Mouse (Mus musculus): ENCODE measurements around the gene Orc5. TPM values are rescaled to one million over a fixed set of nuclear protein-coding genes. Genes with fewer than 3 reads are reported as not detected.

Orc5 gene
- polyA plus RNA-seq, 2 experiments from 2014 or later = 54.7 to 58.5 TPM

Other genes with a start within 250 kb of the Orc5 start
- under 1 TPM in 1 of 2 experiments, not detected in 1; 0.24 TPM for gene Reln, start 205.7 kb downstream of the Orc5 start, polyA plus RNA-seq (2017; shearing (Covaris generic))
- under 1 TPM in 1 of 2 experiments, not detected in 1; 0.30 TPM for gene Lhfpl3, start 195.6 kb upstream of the Orc5 start, polyA plus RNA-seq (2017; shearing (Covaris generic))